Mouse (Mus musculus): Measurements from ENCODE around the gene Ablim1. TPM values are rescaled to one million over a fixed set of nuclear protein-coding genes. Genes with fewer than 3 reads are reported as not detected.

The Ablim1 gene
- polyA plus RNA-seq, 1 experiment from 2014 or later, result 57.3 TPM

- H3K4me2 ChIP-seq (ENCODE audit: low read length), result no peak overlapping the region
- ATAC-seq, result no peak
- 71% methylated on average over 12 of the region's 12 CpGs for WGBS
- no peak overlapping the region for H3K4me3 ChIP-seq (ENCODE audit: low read length)
- no peak overlapping the region for H3K9ac ChIP-seq (ENCODE audit: low read depth, low read length)
- peaks cover 3% of the 10 kb centered on the region; the same call in 1 of the 2 replicates for H3K27me3 ChIP-seq (replicated peaks; ENCODE audit: control insufficient read depth, insufficient read depth, low read length)
- H3K36me3 ChIP-seq (ENCODE audit: control insufficient read depth, insufficient read depth, low read length), result no peaks in the 10 kb centered on the region
- H3K9me3 ChIP-seq (ENCODE audit: control insufficient read depth, low read length), result no peaks in the 10 kb centered on the region
- H3K27ac ChIP-seq (ENCODE audit: low read depth, low read length), result peak overlapping the region; percentile 51
- H3K4me1 ChIP-seq (ENCODE audit: control insufficient read depth, insufficient read depth, low read depth, low read length), result peaks cover 13% of the 10 kb centered on the region
Measured at GRCm38 (mm10) chr19:57002741-57003459, 311.8 kb downstream of the Ablim1 start.

DNA sequence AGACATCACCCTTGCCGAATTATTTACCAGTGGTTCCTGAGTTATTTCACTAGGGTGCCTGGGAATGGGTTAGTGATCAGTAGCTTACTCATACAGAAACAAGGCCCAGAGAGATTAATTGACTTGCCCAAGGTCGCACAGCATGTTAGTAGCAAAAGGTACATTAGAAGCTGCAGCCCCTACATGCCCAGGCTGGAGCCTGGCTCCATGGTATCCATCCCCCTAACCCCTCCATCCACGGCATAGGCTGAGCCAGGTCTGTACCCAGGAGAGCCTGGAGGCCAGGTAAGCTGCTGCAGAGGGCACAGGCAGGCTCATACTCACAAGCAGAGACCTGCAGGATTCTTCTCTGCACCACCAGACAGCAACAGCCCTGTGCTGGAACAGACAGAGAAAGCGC is 312.8 kb downstream of the Ablim1 start:
- Histone ChIP-seq H3K9ac (ENCODE audit: low read depth, low read length) (peak overlapping the region; percentile 23; the same call in 1 of the 2 replicates), H3K4me2 (ENCODE audit: low read length) (no peak overlapping the region), H3K27me3 (replicated peaks; ENCODE audit: control insufficient read depth, insufficient read depth, low read length) (no peaks in the 10 kb centered on the region), H3K4me3 (ENCODE audit: low read length) (no peak overlapping the region), H3K9me3 (ENCODE audit: control insufficient read depth, low read length) (no peaks in the 10 kb centered on the region), H3K27ac (ENCODE audit: low read depth, low read length) (no peak overlapping the region), H3K36me3 (ENCODE audit: control insufficient read depth, insufficient read depth, low read length) (no peaks in the 10 kb centered on the region), H3K4me1 (ENCODE audit: control insufficient read depth, insufficient read depth, low read depth, low read length) (peaks cover 14% of the 10 kb centered on the region)
- WGBS, result 87% methylated on average over 4 of the region's 4 CpGs
- ATAC-seq, result no peak

DNA sequence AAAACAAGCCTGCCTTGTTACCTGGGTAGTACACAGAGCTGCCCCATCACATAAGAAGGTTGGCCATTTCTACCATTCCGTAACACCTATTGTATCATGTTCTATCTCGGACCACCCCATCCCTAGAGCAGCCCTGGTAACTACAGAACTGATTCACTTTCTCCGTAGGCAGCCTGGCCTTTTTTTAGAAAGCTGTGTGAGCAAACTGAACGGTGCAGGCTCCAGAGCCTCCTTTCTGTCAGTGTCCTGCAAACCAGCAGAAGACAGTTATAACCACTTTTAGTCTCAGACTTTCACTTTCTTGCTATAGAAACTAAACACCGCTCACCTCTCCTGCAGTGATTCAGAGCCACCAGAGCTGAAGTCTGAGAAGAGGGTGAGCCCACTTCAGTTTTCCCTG is 314.1 kb downstream of the Ablim1 start:
- H3K4me2 ChIP-seq (ENCODE audit: low read length), result no peak overlapping the region
- no peaks in the 10 kb centered on the region for H3K9me3 ChIP-seq (ENCODE audit: control insufficient read depth, low read length)
- H3K27me3 ChIP-seq (replicated peaks; ENCODE audit: control insufficient read depth, insufficient read depth, low read length), result no peaks in the 10 kb centered on the region
- no peaks in the 10 kb centered on the region for H3K36me3 ChIP-seq (ENCODE audit: control insufficient read depth, insufficient read depth, low read length)
- ATAC-seq, result no peak
- H3K27ac ChIP-seq (ENCODE audit: low read depth, low read length), result no peak overlapping the region
- no peak overlapping the region for H3K4me3 ChIP-seq (ENCODE audit: low read length)
- H3K9ac ChIP-seq (ENCODE audit: low read depth, low read length), result no peak overlapping the region
- 87% methylated on average over 5 of the region's 5 CpGs for WGBS
- peaks cover 16% of the 10 kb centered on the region for H3K4me1 ChIP-seq (ENCODE audit: control insufficient read depth, insufficient read depth, low read depth, low read length)

DNA sequence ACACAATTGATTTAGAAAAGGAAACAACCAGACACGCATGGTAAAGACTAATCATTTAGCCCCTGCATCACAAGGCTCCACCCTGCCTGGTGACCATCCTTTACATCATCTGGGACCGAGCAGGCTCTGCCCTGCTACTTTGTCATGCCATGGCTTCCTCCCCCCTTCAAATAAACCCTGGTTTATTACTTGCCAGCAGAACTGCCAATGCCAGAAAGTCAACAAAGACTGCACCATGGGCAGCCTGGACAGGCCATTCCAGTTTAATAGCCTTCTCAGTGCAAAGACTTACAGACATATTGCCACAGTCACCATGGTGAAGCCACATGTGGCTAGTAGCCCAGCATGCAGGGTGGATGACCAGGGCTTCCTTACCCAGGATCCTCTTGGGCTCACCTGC is 314.9 kb downstream of the Ablim1 start:
- WGBS, result 54% methylated on average over 2 of the region's 2 CpGs
- H3K27ac ChIP-seq (ENCODE audit: low read depth, low read length), result peak overlapping the region; percentile 79; the same call in 1 of the 2 replicates

DNA sequence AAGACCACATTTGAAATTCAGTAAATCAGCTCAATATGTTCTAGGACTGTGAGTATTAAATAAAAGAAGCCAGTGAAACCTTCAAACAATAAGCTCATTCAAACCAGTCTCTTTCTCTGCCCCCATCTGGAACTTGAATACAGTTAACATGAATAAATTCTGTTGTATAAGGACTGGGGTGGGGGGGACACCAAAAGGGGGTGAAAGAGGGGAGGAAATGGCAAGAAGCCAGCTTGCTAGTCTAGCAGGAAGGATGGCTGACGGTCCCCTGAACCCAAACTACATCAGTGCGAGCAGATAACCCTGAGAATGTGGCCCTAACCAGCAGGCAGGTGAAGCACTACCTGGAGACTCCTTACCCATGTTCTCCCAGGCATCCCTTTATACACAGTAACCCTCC is 315.8 kb downstream of the Ablim1 start:
- WGBS, result 41% methylated on average over 2 of the region's 2 CpGs

More for the DNA sequence above, 314.9 kb downstream of the Ablim1 start:
- H3K9ac ChIP-seq (ENCODE audit: low read depth, low read length), result no peak overlapping the region
- no peaks in the 10 kb centered on the region for H3K9me3 ChIP-seq (ENCODE audit: control insufficient read depth, low read length)
- no peak overlapping the region for H3K4me2 ChIP-seq (ENCODE audit: low read length)
- no peaks in the 10 kb centered on the region for H3K27me3 ChIP-seq (replicated peaks; ENCODE audit: control insufficient read depth, insufficient read depth, low read length)
- ATAC-seq, result peak; percentile 82
- H3K4me3 ChIP-seq (ENCODE audit: low read length), result no peak overlapping the region
- H3K36me3 ChIP-seq (ENCODE audit: control insufficient read depth, insufficient read depth, low read length), result no peaks in the 10 kb centered on the region
- H3K4me1 ChIP-seq (ENCODE audit: control insufficient read depth, insufficient read depth, low read depth, low read length), result peaks cover 16% of the 10 kb centered on the region

DNA sequence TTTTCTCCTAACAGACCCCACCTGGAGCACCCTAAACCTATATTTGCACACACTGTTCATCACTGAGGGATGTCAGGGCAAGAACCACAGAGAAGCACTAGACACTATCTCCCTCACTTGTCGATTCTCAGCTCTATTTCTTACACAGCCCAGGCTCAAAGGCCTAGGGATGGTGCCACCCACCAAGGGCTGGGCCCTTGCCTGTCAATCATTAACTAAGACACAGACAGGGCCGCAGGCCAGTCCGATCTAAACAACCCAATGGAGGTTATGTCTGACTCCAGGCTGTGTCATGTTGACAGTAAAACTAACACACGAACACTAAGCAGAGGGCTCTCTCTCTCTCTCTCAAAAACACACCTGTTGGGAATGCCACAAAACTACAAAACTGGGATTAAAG is 316.4 kb downstream of the Ablim1 start:
- H3K27ac ChIP-seq (ENCODE audit: low read depth, low read length), result peak overlapping the region; percentile 33; the same call in 1 of the 2 replicates
- H3K9me3 ChIP-seq (ENCODE audit: control insufficient read depth, low read length), result no peaks in the 10 kb centered on the region
- WGBS, result 82% methylated on average over 4 of the region's 4 CpGs
- H3K4me2 ChIP-seq (ENCODE audit: low read length), result no peak overlapping the region
- peaks cover 16% of the 10 kb centered on the region for H3K4me1 ChIP-seq (ENCODE audit: control insufficient read depth, insufficient read depth, low read depth, low read length)
- H3K36me3 ChIP-seq (ENCODE audit: control insufficient read depth, insufficient read depth, low read length), result no peaks in the 10 kb centered on the region
- no peak overlapping the region for H3K9ac ChIP-seq (ENCODE audit: low read depth, low read length)
- H3K4me3 ChIP-seq (ENCODE audit: low read length), result no peak overlapping the region
- no peak for ATAC-seq
- H3K27me3 ChIP-seq (replicated peaks; ENCODE audit: control insufficient read depth, insufficient read depth, low read length), result no peaks in the 10 kb centered on the region

More for the DNA sequence above, 315.8 kb downstream of the Ablim1 start:
- no peak overlapping the region for H3K9ac ChIP-seq (ENCODE audit: low read depth, low read length)
- no peak overlapping the region for H3K4me2 ChIP-seq (ENCODE audit: low read length)
- H3K27ac ChIP-seq (ENCODE audit: low read depth, low read length), result peak overlapping the region; percentile 79
- no peaks in the 10 kb centered on the region for H3K9me3 ChIP-seq (ENCODE audit: control insufficient read depth, low read length)
- H3K27me3 ChIP-seq (replicated peaks; ENCODE audit: control insufficient read depth, insufficient read depth, low read length), result no peaks in the 10 kb centered on the region
- H3K4me3 ChIP-seq (ENCODE audit: low read length), result no peak overlapping the region
- ATAC-seq, result no peak; the same call in 1 of the 2 replicates
- H3K4me1 ChIP-seq (ENCODE audit: control insufficient read depth, insufficient read depth, low read depth, low read length), result peaks cover 16% of the 10 kb centered on the region
- H3K36me3 ChIP-seq (ENCODE audit: control insufficient read depth, insufficient read depth, low read length), result no peaks in the 10 kb centered on the region

DNA sequence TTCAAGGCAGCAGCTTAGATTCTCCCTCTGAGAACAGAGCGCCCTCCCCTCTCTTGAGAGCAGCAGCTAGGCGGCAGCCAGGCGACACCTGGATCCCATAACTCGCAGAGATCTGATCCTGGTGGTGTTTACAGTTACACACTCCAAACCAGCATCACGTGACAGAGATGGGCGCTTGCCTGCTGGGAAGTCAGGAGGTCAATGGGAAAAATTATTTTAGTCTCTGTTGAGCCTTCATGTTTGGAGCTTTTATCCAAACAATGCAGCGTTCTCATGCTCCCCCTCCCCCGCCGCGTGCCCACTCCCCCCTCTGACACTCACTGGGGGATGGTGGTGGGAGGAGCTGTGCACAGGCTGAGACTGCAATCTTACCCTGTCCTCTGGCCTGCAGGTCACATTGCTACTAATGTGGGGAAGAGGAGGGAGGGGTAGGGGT is 317.5 kb downstream of the Ablim1 start:
- H3K27ac ChIP-seq (ENCODE audit: low read depth, low read length), result 0 out of 2 replicates have a peak overlapping the region, but pooled peaks have one; percentile 18

GRCm38 (mm10) chr19:56995441-56995840 is 319.3 kb downstream of the Ablim1 start:
- Histone ChIP-seq H3K9me3 (ENCODE audit: control insufficient read depth, low read length) (no peaks in the 10 kb centered on the region), H3K36me3 (ENCODE audit: control insufficient read depth, insufficient read depth, low read length) (no peaks in the 10 kb centered on the region), H3K4me2 (ENCODE audit: low read length) (no peak overlapping the region), H3K27ac (ENCODE audit: low read depth, low read length) (no peak overlapping the region), H3K27me3 (replicated peaks; ENCODE audit: control insufficient read depth, insufficient read depth, low read length) (no peaks in the 10 kb centered on the region), H3K9ac (ENCODE audit: low read depth, low read length) (no peak overlapping the region), H3K4me3 (ENCODE audit: low read length) (no peak overlapping the region), H3K4me1 (ENCODE audit: control insufficient read depth, insufficient read depth, low read depth, low read length) (peaks cover 20% of the 10 kb centered on the region)
- no peak for ATAC-seq
- WGBS, result 88% methylated on average over 4 of the region's 4 CpGs

More for the DNA sequence above, 317.5 kb downstream of the Ablim1 start:
- Histone ChIP-seq H3K4me3 (ENCODE audit: low read length) (no peak overlapping the region), H3K9me3 (ENCODE audit: control insufficient read depth, low read length) (no peaks in the 10 kb centered on the region), H3K27me3 (replicated peaks; ENCODE audit: control insufficient read depth, insufficient read depth, low read length) (no peaks in the 10 kb centered on the region), H3K4me1 (ENCODE audit: control insufficient read depth, insufficient read depth, low read depth, low read length) (peaks cover 16% of the 10 kb centered on the region), H3K9ac (ENCODE audit: low read depth, low read length) (0 out of 2 replicates have a peak overlapping the region, but pooled peaks have one; percentile 18), H3K36me3 (ENCODE audit: control insufficient read depth, insufficient read depth, low read length) (no peaks in the 10 kb centered on the region), H3K4me2 (ENCODE audit: low read length) (peak overlapping the region; percentile 36)
- 0 out of 2 replicates have a peak, but pooled peaks have one; percentile 51 for ATAC-seq
- 4% methylated on average over 9 of the region's 10 CpGs for WGBS

- Histone ChIP-seq H3K4me1 (ENCODE audit: control insufficient read depth, insufficient read depth, low read depth, low read length) (peaks cover 27% of the 10 kb centered on the region), H3K4me2 (ENCODE audit: low read length) (no peak overlapping the region), H3K9ac (ENCODE audit: low read depth, low read length) (no peak overlapping the region), H3K4me3 (ENCODE audit: low read length) (no peak overlapping the region), H3K27me3 (replicated peaks; ENCODE audit: control insufficient read depth, insufficient read depth, low read length) (no peaks in the 10 kb centered on the region), H3K36me3 (ENCODE audit: control insufficient read depth, insufficient read depth, low read length) (no peaks in the 10 kb centered on the region), H3K9me3 (ENCODE audit: control insufficient read depth, low read length) (no peaks in the 10 kb centered on the region), H3K27ac (ENCODE audit: low read depth, low read length) (no peak overlapping the region)
- 73% methylated on average over 4 of the region's 4 CpGs for whole genome bisulfite sequencing
- ATAC-seq, result no peak
Measured at GRCm38 (mm10) chr19:56994653-56995052, 320.1 kb downstream of the Ablim1 start.
